Mouse (Mus musculus) central nervous system, embryonic 14 days (tissue): ENCODE measurements around the gene Tgfb1i1. TPM values are rescaled to one million over a fixed set of nuclear protein-coding genes. Genes with fewer than 3 reads are reported as not detected.

Experiments
- polyA plus RNA-seq: library from polyadenylated mRNA; depleted of rRNA; stranded (reverse); fragments of >200 nt; gene quantifications from 2 replicates; pipeline ENCODE4 v1.2.3, GENCODE M21; 2012; rRNA removed

Gene Tgfb1i1
- polyA plus RNA-seq = 13.1 and 23.1 TPM in 2 replicates

DNA sequence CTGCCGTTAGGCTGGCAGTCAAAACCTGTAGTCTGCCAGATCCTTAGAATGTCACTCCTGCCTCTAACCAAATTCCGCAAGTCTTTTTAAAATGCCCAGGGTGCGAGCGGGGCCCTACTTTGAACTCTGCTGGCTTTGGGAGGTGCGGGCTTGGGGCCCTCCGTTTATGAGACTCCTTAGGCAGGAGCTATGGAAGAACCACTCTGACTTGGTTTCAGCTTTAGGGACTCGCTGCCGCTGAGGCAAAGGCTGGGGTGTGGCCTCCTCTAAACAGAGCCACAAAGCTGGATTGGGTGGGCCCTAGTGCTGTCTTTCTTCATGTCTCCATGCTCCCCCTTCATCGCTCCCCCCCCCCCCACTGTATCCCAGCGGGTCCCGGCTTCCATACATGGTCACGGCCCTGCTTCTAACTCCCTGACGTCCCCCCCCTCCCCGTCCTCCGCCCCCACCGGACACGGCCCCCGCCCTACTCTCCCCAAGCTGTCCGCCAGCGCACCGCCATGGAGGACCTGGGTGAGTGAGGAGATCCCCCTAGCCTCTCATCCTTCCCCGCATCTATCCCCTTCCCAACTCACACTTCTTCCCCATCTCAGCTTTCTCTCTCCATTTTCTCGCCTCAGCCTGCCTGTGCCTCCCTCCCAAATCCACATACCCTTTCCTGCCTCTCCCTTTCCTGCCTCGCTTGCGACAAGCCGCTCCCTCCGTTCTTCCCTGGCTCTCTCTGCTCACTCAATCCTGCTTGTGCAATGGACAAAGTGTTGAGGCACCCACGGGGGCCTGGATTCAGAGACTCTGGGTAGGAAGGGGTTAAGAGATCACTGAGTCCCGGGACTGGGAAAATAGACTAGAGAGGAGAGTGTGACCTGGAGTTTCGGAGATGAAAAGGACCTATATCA lies at the start of gene Tgfb1i1:
Gene Tgfb1i1, plus strand, starts transcription at position 317 of the 896 bp plus-strand sequence.

DNA sequence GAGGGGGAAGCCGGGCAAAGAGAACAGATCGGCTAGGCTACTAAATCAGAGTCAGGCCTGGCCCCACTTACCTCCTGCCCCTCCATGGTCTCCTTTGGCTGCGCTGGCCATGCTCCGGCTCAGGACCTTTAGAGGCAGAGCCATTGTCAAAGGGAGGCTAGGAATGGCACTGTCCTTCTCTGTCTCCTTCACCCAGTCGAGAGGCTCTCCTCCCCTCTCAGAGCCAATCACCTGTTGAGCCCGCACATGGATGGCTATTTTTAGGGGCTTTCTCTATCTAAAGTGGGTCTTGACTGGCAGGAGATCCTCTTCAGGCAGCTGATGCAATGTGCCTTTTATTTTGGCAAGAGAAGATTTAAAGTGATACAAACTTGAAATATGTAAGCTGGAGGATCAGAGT lies 40.5 kb upstream of the Tgfb1i1 start, which contains the start of gene Cox6a2:
Gene Cox6a2, minus strand, starts transcription at position 236 of the 400 bp plus-strand sequence.

DNA sequence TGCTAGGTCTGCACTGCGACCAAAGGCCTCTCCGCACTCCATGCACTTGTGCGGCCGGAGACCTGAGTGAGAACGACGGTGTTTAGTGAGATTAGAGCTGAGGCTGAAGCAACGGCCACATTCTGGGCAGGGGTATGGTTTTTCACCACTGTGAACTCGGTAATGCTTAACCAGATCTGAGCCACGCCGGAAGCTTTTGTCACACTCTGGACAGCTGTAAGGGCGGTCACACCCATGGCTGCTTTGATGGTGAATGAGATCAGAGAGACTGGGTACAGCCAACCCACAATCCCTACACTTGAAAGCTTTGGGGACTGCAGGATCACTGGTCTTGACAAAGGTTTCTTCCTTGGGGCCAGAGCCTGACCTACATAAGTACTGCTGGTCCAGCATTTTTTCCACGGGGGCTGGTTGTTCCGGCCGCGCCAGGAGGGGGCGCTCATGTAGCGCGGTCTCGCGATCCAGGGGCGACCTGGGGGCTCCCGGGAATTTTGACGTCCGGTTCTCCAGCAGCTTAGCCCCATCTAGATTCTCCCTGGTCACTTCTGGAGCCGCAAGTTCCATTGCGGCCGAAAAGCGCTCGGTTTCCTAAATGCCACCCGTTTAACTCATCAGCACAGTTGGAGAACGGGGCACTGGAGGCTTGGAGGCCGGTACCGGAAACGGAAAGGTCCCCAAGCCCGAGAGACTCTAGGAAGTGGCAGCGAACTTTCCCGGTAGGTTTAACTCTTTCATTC lies 9.6 kb upstream of the Tgfb1i1 start, which contains the start of gene Armc5:
Gene Armc5, plus strand, starts transcription at position 487 of the 737 bp plus-strand sequence.

DNA sequence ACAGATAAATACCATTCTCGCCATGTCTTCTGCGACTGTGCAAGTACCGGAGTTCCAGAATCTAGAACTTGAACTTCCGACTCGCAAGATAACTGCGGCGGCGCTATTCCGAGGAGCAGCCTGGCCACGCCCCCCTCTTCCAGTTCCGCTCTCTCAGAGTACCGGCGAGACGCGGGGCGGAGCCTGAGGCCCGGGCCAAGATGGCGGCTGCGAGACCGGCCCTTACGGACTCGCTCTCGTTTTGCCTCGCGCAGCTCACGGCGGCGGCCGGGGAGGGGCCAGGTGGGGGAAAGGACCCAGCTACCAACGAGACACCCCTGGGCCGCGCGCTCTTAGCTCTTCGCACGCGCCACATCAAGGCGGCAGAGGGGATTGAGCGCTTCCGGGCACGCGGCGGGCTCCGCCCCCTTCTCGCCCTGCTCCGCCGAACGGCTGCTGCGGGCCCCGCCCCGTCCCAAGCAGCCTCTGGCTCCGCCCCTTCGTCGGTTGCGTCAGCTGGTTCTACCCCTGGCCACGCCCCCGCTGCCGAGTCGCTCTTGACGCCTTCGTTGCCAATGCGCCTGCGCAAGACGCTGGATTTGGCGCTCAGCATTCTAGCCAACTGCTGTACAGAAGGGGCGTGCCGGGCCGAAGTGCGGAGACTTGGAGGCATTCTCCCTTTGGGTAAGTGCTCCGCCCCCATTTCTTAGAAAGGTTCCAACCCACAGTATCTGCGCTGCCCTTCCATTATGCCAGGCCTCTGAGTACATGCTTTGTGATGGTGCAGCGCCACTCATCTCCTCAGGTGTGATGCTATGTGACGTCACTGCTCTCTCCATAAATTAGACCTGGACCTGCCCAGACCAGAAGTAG lies 8.5 kb upstream of the Tgfb1i1 start, which contains the start of gene 9130023H24Rik:
Gene 9130023H24Rik, minus strand, starts transcription at position 105 of the 852 bp plus-strand sequence.

DNA sequence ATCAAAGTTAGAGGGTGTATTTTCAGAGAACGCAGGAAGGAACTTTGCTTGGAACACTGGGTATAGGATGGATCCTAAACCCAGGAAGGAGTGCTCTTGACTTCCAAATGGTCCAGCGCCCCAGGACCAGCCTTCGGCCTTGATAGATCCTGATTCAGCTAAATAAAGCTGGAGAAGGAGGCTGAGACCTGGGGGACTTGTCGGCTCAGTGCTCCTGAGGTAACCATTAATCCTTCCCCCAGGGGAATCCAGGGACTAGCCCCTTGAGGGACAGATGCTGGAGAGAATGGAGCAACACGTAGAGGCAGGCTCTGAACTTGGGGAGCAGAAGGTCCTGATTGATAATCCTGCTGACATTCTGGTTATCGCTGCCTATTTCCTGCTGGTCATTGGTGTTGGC lies 18.8 kb downstream of the Tgfb1i1 start, which contains the start of gene Slc5a2:
Gene Slc5a2, plus strand, starts transcription at position 247 of the 400 bp plus-strand sequence.

DNA sequence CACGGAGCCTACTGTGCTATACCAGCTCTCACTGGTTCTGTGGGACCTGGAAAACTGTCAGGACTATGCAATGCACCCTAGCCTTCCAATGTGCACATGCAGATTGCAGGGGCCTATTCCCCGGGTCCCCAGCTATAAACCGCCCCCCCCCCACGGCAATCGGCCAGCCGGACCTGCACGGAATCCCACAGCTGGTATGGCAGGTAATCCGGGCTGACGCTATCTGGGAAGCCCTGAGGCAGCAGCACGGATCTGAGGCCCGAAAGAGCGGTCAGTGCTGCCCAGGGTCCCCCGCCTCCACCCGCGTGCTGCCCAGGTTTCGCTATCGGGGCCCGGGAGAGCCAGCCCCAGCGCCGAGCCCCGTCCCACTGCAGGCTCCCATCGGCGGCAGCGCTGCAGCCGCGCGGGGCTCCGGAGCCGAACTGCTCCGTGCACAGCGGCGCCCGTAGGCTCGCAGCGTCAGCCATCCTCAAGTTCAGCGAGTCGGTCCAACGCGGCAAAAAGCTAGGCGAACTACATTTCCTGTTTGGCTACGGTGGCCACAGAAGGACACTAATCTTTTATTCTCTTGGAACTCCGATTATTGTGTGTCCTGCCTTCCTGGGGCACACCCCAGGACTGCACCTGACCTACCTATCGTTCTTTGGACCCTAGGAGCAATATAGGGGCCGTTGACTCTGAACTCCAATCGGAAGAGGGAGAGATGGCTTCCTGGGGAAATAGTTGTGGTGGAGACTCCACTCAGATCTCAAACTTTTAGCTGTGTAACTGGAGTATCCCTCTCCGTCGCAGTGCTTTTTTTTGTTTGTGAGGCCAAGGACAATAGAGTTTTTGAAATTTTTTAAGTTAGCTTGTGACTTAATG lies 51.2 kb downstream of the Tgfb1i1 start, which contains the start of gene BC017158:
Gene BC017158, minus strand, starts transcription at position 554 of the 864 bp plus-strand sequence.

Other genes with a start within 250 kb of the Tgfb1i1 start
- gene Trim72, start 242.9 kb upstream of the Tgfb1i1 start, polyA plus RNA-seq = 0.64 and 4.6 TPM in 2 replicates
- gene Itgam, start 184.2 kb upstream of the Tgfb1i1 start, polyA plus RNA-seq = 2.0 and 2.3 TPM in 2 replicates
- gene Gm49368, start 184.1 kb upstream of the Tgfb1i1 start, polyA plus RNA-seq = 0.01 and 0.05 TPM in 2 replicates
- 0.14 and 0.15 TPM in 2 replicates for gene Itgax, start 117.3 kb upstream of the Tgfb1i1 start, polyA plus RNA-seq
- gene Itgad, start 92.4 kb upstream of the Tgfb1i1 start, polyA plus RNA-seq = 0.04 TPM in 1 of 2 replicates, not detected in the other
- 0.09 and 10.5 TPM in 2 replicates for gene Cox6a2, start 40.4 kb upstream of the Tgfb1i1 start, polyA plus RNA-seq
- gene Armc5, start 9.5 kb upstream of the Tgfb1i1 start, polyA plus RNA-seq = 12.8 and 15.7 TPM in 2 replicates
- 3.0 and 3.6 TPM in 2 replicates for gene 9130023H24Rik, start 8.8 kb upstream of the Tgfb1i1 start, polyA plus RNA-seq
- 0.04 and 0.06 TPM in 2 replicates for gene Slc5a2, start 18.8 kb downstream of the Tgfb1i1 start, polyA plus RNA-seq
- gene BC017158, start 51.4 kb downstream of the Tgfb1i1 start, polyA plus RNA-seq = 25.4 and 34.0 TPM in 2 replicates
- 29.2 and 31.3 TPM in 2 replicates for gene Rgs10, start 171.9 kb downstream of the Tgfb1i1 start, polyA plus RNA-seq
- 182 and 193 TPM in 2 replicates for gene Tial1, start 214.9 kb downstream of the Tgfb1i1 start, polyA plus RNA-seq